Mouse (Mus musculus): ENCODE measurements around the gene Ndufa3.
A peak's percentile ranks its signal among the peaks of the same experiment; 100 is the strongest.
"Not testable (repeated sequence)": the region's sequence is repeated elsewhere in the genome, so short reads cannot be mapped to it uniquely, and the experiment has no call there.

Gene Ndufa3

GRCm38 (mm10) chr7:3617242-3617995 lies at the start of gene Ndufa3:
Gene Ndufa3, plus strand, starts transcription at chr7:3617373.
- peak; percentile 81 for DNase-seq (ENCODE audit: low spot score)

- no peak for DNase-seq (ENCODE audit: low spot score)
These were observed 47.4 kb upstream of the Ndufa3 start for GRCm38 (mm10) chr7:3569725-3570124.

GRCm38 (mm10) chr7:3570580-3570979 lies 46.6 kb upstream of the Ndufa3 start:
- not testable (repeated sequence) for DNase-seq (ENCODE audit: low spot score)

- no peak for DNase-seq (ENCODE audit: low spot score)
These were observed 45.3 kb upstream of the Ndufa3 start for GRCm38 (mm10) chr7:3571847-3572246.

GRCm38 (mm10) chr7:3574216-3574615 lies 43.0 kb upstream of the Ndufa3 start:
- DNase-seq (ENCODE audit: low spot score): no peak

GRCm38 (mm10) chr7:3576354-3577124 lies 40.6 kb upstream of the Ndufa3 start:
- no peak for DNase-seq (ENCODE audit: low spot score)

GRCm38 (mm10) chr7:3578196-3578595 lies 39.0 kb upstream of the Ndufa3 start:
- DNase-seq (ENCODE audit: low spot score): no peak

GRCm38 (mm10) chr7:3578952-3579546 lies 38.1 kb upstream of the Ndufa3 start:
- no peak for DNase-seq (ENCODE audit: low spot score)

- DNase-seq (ENCODE audit: low spot score): no peak
These were observed 37.1 kb upstream of the Ndufa3 start for GRCm38 (mm10) chr7:3580029-3580428.

GRCm38 (mm10) chr7:3585763-3586162 lies 31.4 kb upstream of the Ndufa3 start:
- no peak for DNase-seq (ENCODE audit: low spot score)

GRCm38 (mm10) chr7:3586255-3586654 lies 30.9 kb upstream of the Ndufa3 start:
- DNase-seq (ENCODE audit: low spot score): no peak

GRCm38 (mm10) chr7:3587292-3587691 lies 29.9 kb upstream of the Ndufa3 start:
- DNase-seq (ENCODE audit: low spot score): no peak

- no peak for DNase-seq (ENCODE audit: low spot score)
These were observed 26.6 kb upstream of the Ndufa3 start for GRCm38 (mm10) chr7:3590550-3590949.

- DNase-seq (ENCODE audit: low spot score): no peak
These were observed 25.6 kb upstream of the Ndufa3 start for GRCm38 (mm10) chr7:3591534-3591933.

GRCm38 (mm10) chr7:3593855-3594254 lies 23.3 kb upstream of the Ndufa3 start:
- DNase-seq (ENCODE audit: low spot score): no peak

- no peak for DNase-seq (ENCODE audit: low spot score)
These were observed 22.5 kb upstream of the Ndufa3 start for GRCm38 (mm10) chr7:3594686-3595085.

- DNase-seq (ENCODE audit: low spot score): no peak
These were observed 22.0 kb upstream of the Ndufa3 start for GRCm38 (mm10) chr7:3595146-3595545.

GRCm38 (mm10) chr7:3597755-3598154 lies 19.4 kb upstream of the Ndufa3 start:
- DNase-seq (ENCODE audit: low spot score): not testable (repeated sequence)

GRCm38 (mm10) chr7:3601119-3601518 lies 16.1 kb upstream of the Ndufa3 start:
- DNase-seq (ENCODE audit: low spot score): no peak

- no peak for DNase-seq (ENCODE audit: low spot score)
These were observed 10.4 kb upstream of the Ndufa3 start for GRCm38 (mm10) chr7:3606798-3607197.

- no peak for DNase-seq (ENCODE audit: low spot score)
These were observed 9.8 kb upstream of the Ndufa3 start for GRCm38 (mm10) chr7:3607391-3607790.

- DNase-seq (ENCODE audit: low spot score): no peak
These were observed 8.5 kb upstream of the Ndufa3 start for GRCm38 (mm10) chr7:3608668-3609067.

- peak; percentile 43 for DNase-seq (ENCODE audit: low spot score)
These were observed 8.1 kb upstream of the Ndufa3 start for GRCm38 (mm10) chr7:3609082-3609481.
